Mouse (Mus musculus) layer of hippocampus, adult 8-10 months (tissue): ENCODE measurements at regions not wholly inside any gene's neighbourhood (a gene's known extent, or its start where the extent isn't known, plus 50 kb on each side); places are given as distances from the start of the nearest gene placed in this dataset.
"Not testable (repeated sequence)": the region's sequence is repeated elsewhere in the genome, so short reads cannot be mapped to it uniquely, and the experiment has no call there.

ENCODE experiments used
- DNase-seq, 2 experiments: peaks; one replicate each; pipeline ENCODE4 v3.0.0; 2022; ENCODE audit warnings: low spot score in 2 of 2

- DNase-seq, result no peak
Observed at GRCm38 (mm10) chr4:23787417-23788204, 708.6 kb upstream of the Mms22l start.

- no peak for DNase-seq
Observed at GRCm38 (mm10) chr4:23823516-23823915, 672.7 kb upstream of the Mms22l start.

- DNase-seq, result peak; percentile 7 to 12
Observed at GRCm38 (mm10) chr4:23826885-23827284, 669.4 kb upstream of the Mms22l start.

GRCm38 (mm10) chr4:23832385-23833164, 663.7 kb upstream of the Mms22l start:
- DNase-seq, result peak in 1 of 2 experiments; percentile 6

- DNase-seq, result no peak
Observed at GRCm38 (mm10) chr4:23843609-23844287, 652.5 kb upstream of the Mms22l start.

- no peak for DNase-seq
Observed at GRCm38 (mm10) chr4:23844288-23844971, 651.8 kb upstream of the Mms22l start.

GRCm38 (mm10) chr4:23845263-23845662, 651.0 kb upstream of the Mms22l start:
- no peak for DNase-seq

- no peak for DNase-seq
Observed at GRCm38 (mm10) chr4:23850640-23851039, 645.6 kb upstream of the Mms22l start.

GRCm38 (mm10) chr4:23862437-23862836, 633.8 kb upstream of the Mms22l start:
- peak; percentile 8 to 10 for DNase-seq

- no peak for DNase-seq
Observed at GRCm38 (mm10) chr4:23880007-23880406, 616.2 kb upstream of the Mms22l start.

GRCm38 (mm10) chr4:23913396-23913795, 582.9 kb upstream of the Mms22l start:
- peak; percentile 3 to 5 for DNase-seq

- no peak for DNase-seq
Observed at GRCm38 (mm10) chr4:23913822-23914221, 582.4 kb upstream of the Mms22l start.

- no peak for DNase-seq
Observed at GRCm38 (mm10) chr4:23914423-23914822, 581.8 kb upstream of the Mms22l start.

GRCm38 (mm10) chr4:23921520-23921919, 574.7 kb upstream of the Mms22l start:
- no peak for DNase-seq

GRCm38 (mm10) chr4:23954140-23954539, 542.1 kb upstream of the Mms22l start:
- DNase-seq, result no peak

- DNase-seq, result not testable (repeated sequence)
Observed at GRCm38 (mm10) chr4:23982193-23982592, 514.1 kb upstream of the Mms22l start.

- no peak for DNase-seq
Observed at GRCm38 (mm10) chr4:23982790-23983451, 513.3 kb upstream of the Mms22l start.

- DNase-seq, result no peak
Observed at GRCm38 (mm10) chr4:23983452-23983805, 512.8 kb upstream of the Mms22l start.

- DNase-seq, result no peak
Observed at GRCm38 (mm10) chr4:23984005-23984404, 512.2 kb upstream of the Mms22l start.

- no peak for DNase-seq
Observed at GRCm38 (mm10) chr4:23985956-23986355, 510.3 kb upstream of the Mms22l start.

- DNase-seq, result no peak
Observed at GRCm38 (mm10) chr4:23993823-23994222, 502.4 kb upstream of the Mms22l start.
